Mouse (Mus musculus) ES-E14 (cell line): ENCODE measurements around the gene Bhlha15. TPM values are rescaled to one million over a fixed set of nuclear protein-coding genes. Genes with fewer than 3 reads are reported as not detected.
A peak's percentile ranks its signal among the peaks of the same experiment; 100 is the strongest.

ENCODE experiments used
- DNase-seq: peaks from one replicate; pipeline ENCODE4 v3.0.0-alpha.2; 2013; ENCODE audit warnings: low read depth, low spot score
- H3K27ac ChIP-seq: 2 replicates; pipeline ENCODE4 v1.5.1; 2012; ENCODE audit warnings: low read depth, mild to moderate bottlenecking, low read length, moderate library complexity, mixed read lengths; ENCODE audit not compliant: poor library complexity, insufficient read depth, severe bottlenecking
- H3K36me3 ChIP-seq: 2 replicates; pipeline ENCODE4 v1.6.1; 2012; ENCODE audit warnings: mild to moderate bottlenecking, low read length, moderate library complexity, mixed read lengths; ENCODE audit not compliant: control insufficient read depth, poor library complexity, insufficient read depth, severe bottlenecking
- H3K4me1 ChIP-seq, 2 experiments: fragments of 150-350 bp in 1 of 2; sonication (generic) in 1 of 2; 2 replicates each; pipeline ENCODE4 v1.6.1; 2012; ENCODE audit warnings: low read length in 2 of 2, mild to moderate bottlenecking in 1 of 2, mixed read lengths in 1 of 2; ENCODE audit not compliant: control insufficient read depth in 2 of 2, insufficient read depth in 2 of 2, poor library complexity in 1 of 2
- H3K4me3 ChIP-seq, 2 experiments: fragments of 150-350 bp in 1 of 2; sonication (generic) in 1 of 2; 2 replicates each; pipeline ENCODE4 v1.5.1; 2012; ENCODE audit warnings: low read length in 2 of 2, low read depth in 1 of 2, mild to moderate bottlenecking in 1 of 2, mixed read lengths in 1 of 2; ENCODE audit not compliant: insufficient read depth in 1 of 2, poor library complexity in 1 of 2, severe bottlenecking in 1 of 2
- H3K9ac ChIP-seq: 2 replicates; pipeline ENCODE4 v1.6.1; 2012; ENCODE audit warnings: low read depth, mild to moderate bottlenecking, low read length, mixed read lengths; ENCODE audit not compliant: poor library complexity, insufficient read depth, severe bottlenecking
- H3K9me3 ChIP-seq: fragments of 150-350 bp; sonication (generic); 2 replicates; pipeline ENCODE4 v1.6.1; 2012; ENCODE audit warnings: low read depth, mild to moderate bottlenecking, low read length; ENCODE audit not compliant: control insufficient read depth, insufficient read depth
- CHD2 ChIP-seq: IDR thresholded peaks from 2 replicates; pipeline ENCODE4 v1.6.1; 2014; ENCODE audit warnings: mild to moderate bottlenecking, low read depth, low read length, inconsistent platforms
- HCFC1 ChIP-seq: IDR thresholded peaks from 2 replicates; pipeline ENCODE4 v1.6.1; 2012; ENCODE audit warnings: low read length, inconsistent platforms, borderline replicate concordance; ENCODE audit not compliant: insufficient read depth
- MAFK ChIP-seq: IDR thresholded peaks from 2 replicates; pipeline ENCODE4 v1.6.1; 2014; ENCODE audit warnings: mild to moderate bottlenecking, low read depth, low read length, inconsistent platforms; ENCODE audit not compliant: insufficient read depth
- ZC3H11A ChIP-seq: IDR thresholded peaks from 2 replicates; pipeline ENCODE4 v1.6.1; 2012; ENCODE audit warnings: low read depth, mild to moderate bottlenecking, inconsistent platforms, low read length, borderline replicate concordance
- ZNF384 ChIP-seq: IDR thresholded peaks from 2 replicates; pipeline ENCODE4 v1.6.1; 2012; ENCODE audit warnings: low read depth, low read length, inconsistent platforms
- in situ Hi-C, 2 experiments: fragments of 600-800 bp; cut with MboI; formaldehyde crosslinking; loops; one replicate each; pipeline ENCODE4 v1.15.1; 2025; ENCODE audit warnings: low sequenced_read_pairs in 2 of 2, inconsistent platforms in 1 of 2; ENCODE audit not compliant: unreplicated experiment in 2 of 2
- total RNA-seq: library from RNA; depleted of rRNA; stranded (reverse); fragments of 300-350 nt; gene quantifications from 2 replicates; pipeline ENCODE4 v1.2.3, GENCODE M21; 2012

Gene Bhlha15
- total RNA-seq, 1 experiment: 1.1 TPM

DNA sequence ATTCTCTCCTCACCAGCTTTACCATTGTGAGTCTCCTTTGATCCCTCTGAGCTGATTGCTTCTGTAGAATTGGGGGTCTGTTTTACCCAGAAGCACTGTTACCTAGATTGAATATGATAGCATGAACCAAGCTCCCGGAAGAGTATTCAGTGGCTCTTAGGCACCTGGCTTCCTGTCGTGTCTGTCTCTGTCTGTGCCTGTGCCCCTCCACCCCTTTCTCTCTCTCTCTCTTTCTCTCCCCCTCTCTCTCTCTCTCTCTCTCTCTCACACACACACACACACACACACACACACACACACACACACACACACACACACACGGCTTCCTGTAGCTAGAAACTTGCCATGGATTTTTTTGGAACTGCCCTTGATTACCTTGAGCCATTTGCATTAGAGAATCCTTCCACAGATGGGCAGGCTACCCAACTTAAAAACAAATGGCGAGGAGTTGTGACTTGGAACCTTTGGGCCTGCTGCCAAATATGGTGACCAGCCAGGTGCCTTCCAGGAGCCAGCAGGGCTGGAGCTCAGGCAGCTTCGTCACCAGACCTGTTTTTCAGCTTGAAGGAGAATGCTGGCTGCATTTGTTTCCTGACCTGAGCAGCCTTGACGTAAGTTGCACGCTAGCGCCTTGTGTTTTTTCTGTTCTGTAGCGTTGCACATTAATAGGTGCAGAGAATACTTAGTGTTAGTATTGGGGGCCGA, 27.1 kb upstream of the Bhlha15 start:
- Histone ChIP-seq H3K9me3 (no peaks in the 10 kb centered on the region), H3K9ac (no peak overlapping the region), H3K36me3 (peaks cover 28% of the 10 kb centered on the region; the same call in 1 of the 2 replicates), H3K4me1 (peaks cover 0 to 13% of the 10 kb centered on the region in 2 experiments; a peak in 1 of 4 replicates), H3K27ac (0 out of 2 replicates have a peak overlapping the region, but pooled peaks have one; percentile 38), H3K4me3 (no peak overlapping the region)
- TF ChIP-seq CHD2 (no peak), MAFK (no peak), ZC3H11A (no peak)
- no peak for DNase-seq
- in situ Hi-C loops: no loop called here

DNA sequence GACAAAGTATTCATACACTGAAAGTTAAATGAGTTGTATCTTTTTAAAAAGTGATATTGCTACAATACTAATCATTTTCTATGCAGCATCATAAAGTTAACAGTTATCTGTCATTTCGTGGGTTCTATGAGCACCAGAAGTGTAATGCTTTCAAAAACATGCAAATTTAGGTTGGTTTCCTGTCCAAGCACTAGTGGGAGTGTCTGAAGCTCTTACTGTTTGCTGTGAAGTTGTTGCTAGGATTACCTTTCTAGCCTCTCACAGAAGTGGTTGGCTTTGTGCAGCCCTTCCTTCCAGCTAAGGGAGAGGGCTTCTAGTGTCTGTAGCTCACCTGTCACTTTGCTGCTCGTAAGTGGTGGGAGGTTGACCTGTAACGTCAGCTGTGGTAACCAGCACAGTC, 24.3 kb upstream of the Bhlha15 start:
- in situ Hi-C loops: no loop called here

GRCm38 (mm10) chr5:144169275-144169975, 20.7 kb upstream of the Bhlha15 start:
- TF ChIP-seq ZC3H11A: no peak
- no peak for TF ChIP-seq CHD2
- no peak for TF ChIP-seq MAFK
- TF ChIP-seq HCFC1: no peak
- no peak for TF ChIP-seq ZNF384
- Histone ChIP-seq H3K4me3 (no peak overlapping the region), H3K27ac (no peak overlapping the region), H3K9ac (no peak overlapping the region), H3K36me3 (peaks cover 44% of the 10 kb centered on the region), H3K4me1 (no peaks in the 10 kb centered on the region), H3K9me3 (no peaks in the 10 kb centered on the region)
- in situ Hi-C loops: no loop called here
- DNase-seq: no peak

More for the DNA sequence above, 24.3 kb upstream of the Bhlha15 start:
- Histone ChIP-seq H3K9me3 (no peaks in the 10 kb centered on the region), H3K4me1 (peaks cover 0 to 6% of the 10 kb centered on the region in 2 experiments; a peak in 1 of 4 replicates), H3K36me3 (peaks cover 29% of the 10 kb centered on the region), H3K27ac (no peak overlapping the region), H3K4me3 (no peak overlapping the region), H3K9ac (no peak overlapping the region)
- no peak for DNase-seq
- TF ChIP-seq HCFC1 (no peak), CHD2 (no peak), ZC3H11A (no peak), ZNF384 (no peak), MAFK (no peak)

GRCm38 (mm10) chr5:144173648-144174047, 16.4 kb upstream of the Bhlha15 start:
- in situ Hi-C loops: no loop called here
- Histone ChIP-seq H3K9ac (no peak overlapping the region), H3K27ac (no peak overlapping the region), H3K4me3 (no peak overlapping the region), H3K4me1 (peaks cover 0 to 4% of the 10 kb centered on the region in 2 experiments; a peak in 1 of 4 replicates), H3K36me3 (peaks cover 56% of the 10 kb centered on the region), H3K9me3 (no peaks in the 10 kb centered on the region)
- TF ChIP-seq ZNF384 (no peak), MAFK (no peak), CHD2 (no peak), ZC3H11A (no peak), HCFC1 (no peak)
- DNase-seq: no peak
